Mouse (Mus musculus) right cerebral cortex, postnatal 36 days (tissue): ENCODE data around the gene Grk6.

Experiments
- DNase-seq, 2 experiments: peaks; one replicate each; pipeline ENCODE4 v3.0.0; 2022; ENCODE audit warnings: low spot score in 2 of 2, mixed read lengths in 1 of 2

The Grk6 gene

DNA sequence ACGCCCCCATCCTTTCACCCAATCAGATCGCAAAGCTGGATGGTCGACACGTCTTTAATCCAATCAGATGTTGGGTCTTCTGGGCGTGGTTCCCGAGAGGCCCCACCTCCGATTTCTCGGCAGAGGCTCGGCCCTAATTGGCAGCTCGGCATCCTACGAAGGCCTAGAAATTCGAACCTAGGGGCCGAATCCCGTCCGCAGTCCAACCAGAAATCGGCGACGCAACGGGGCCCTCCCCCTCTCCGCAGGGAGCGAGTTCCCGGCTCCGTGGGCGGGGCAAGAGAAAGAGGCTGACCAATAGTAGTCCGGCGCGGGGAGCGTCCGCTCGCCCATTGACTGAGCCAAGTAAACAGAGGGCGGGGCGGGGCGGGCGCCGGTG lies at the start of gene Grk6:
TSS of gene Grk6 (plus strand) at position 136 of the 379 bp plus-strand sequence.
- DNase-seq = peak; percentile 99 to 100

GRCm38 (mm10) chr13:55398088-55398487 lies 46.8 kb upstream of the Grk6 start, which contains the start of gene Slc34a1:
TSS of gene Slc34a1 (plus strand) at chr13:55398187.
- no peak for DNase-seq

DNA sequence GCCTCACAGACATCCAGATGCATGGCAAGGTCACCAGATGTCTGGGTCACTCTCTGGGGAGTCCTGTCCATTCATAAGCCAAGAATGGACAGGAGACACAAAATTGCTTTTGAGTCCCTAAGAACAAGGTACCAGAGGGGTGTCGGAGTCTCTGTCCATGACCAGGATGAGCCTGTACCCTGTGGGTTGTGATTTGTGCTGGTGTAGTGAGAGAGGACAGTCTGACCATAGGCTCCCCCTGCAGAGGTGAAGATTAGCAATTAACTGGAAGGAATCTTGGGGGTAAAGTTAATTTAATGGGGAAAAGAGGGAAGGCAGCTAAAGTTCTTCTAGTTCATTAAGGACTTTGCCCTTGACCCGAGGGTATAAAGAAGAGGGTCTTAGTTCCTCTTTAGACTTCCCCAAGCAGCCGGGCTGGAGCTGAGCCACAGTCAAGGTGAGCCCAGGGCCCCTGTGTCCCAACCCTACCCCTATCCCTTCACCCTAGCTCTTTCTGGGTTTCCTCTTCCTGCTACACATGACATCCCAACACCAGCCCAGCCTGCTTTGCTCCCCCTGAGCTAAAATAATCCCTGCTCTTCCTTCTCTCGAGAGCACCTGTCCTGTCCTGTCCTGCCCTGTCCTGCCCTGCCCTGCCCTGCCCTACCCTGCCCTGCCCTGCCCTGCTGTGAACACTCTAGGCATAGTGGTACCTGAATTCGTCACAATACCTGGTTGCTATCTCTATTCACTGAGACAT lies 45.4 kb upstream of the Grk6 start:
- no peak for DNase-seq

DNA sequence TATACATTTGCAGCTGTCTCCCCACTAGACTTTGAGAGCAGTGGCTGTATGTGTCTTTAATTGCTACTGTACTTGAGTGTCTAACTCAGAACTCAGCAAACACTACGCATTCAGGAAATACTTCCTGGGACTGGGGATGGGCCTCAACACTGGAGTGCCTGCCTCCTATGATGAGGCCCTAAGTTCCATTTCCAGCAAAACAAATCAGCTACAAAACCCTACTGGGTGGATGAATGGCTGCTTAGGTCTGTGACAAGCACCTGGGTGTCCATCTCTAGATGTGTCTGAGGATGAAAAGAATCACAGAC lies 44.9 kb upstream of the Grk6 start:
- DNase-seq = no peak

DNA sequence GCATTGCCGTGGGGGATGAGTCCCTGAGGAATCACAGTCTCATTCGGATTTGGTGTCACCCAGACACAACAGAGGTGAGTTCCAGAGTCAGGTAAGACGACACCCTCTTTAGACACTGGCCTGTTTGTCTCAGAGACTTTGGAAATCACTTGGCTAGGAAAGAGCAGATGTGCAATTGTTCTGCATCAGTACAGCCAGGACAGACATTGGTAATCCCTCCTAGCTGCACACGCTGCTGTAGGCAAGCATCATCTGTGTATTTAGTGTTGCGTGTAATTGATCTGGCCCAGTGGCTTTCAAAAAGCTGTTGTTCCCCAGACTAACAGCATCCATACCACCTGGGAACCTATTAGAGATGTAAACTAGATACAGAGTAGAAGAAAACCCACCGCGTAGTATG lies 41.6 kb upstream of the Grk6 start:
- DNase-seq = no peak

DNA sequence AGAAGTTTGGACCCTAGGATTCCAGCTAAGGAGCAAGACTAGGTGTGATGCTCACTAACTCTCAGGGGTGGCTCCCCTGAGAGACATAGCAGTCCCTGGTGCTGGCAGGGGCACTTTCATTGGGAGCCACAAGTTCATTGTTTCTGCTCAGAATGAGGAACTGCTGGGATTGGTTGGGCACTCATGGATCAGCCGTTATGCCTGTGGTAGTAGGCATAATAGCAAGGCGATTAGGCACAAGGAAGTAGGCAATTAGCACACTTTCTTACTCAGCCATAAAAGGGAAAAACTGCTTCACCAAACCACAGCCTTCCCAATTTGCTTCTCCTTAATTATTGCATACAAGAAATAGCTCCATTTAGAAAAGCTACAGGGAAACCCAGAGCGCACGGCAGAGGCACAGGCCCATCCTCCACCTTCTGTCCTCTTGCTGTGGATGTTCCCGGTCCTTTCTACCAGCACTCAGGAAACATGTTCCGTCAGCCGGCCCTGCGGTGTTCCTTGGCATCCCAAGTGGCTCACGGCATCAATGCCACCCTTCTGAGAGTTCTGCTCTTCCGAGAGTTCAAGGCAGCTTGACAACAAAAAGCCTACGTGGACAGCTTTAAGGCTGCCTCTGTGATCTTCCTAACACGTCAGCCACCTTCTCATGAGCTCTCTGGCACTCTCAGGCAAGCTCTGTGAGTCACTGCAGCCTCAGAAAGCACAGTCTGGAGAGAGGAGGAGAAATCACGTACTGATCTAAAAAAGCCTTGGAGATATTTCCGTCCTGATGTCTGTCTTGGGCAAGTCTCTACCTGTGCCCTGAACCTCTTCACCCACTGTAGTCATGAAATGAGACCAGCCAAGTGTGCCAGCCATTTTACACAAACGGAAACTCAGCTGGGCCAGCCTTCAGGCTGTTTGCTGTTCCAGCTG lies 40.7 kb upstream of the Grk6 start:
- peak; percentile 47 to 73 for DNase-seq

- DNase-seq = peak in 1 of 2 experiments; percentile 50
Observed at GRCm38 (mm10) chr13:55404853-55405782, 39.8 kb upstream of the Grk6 start.

DNA sequence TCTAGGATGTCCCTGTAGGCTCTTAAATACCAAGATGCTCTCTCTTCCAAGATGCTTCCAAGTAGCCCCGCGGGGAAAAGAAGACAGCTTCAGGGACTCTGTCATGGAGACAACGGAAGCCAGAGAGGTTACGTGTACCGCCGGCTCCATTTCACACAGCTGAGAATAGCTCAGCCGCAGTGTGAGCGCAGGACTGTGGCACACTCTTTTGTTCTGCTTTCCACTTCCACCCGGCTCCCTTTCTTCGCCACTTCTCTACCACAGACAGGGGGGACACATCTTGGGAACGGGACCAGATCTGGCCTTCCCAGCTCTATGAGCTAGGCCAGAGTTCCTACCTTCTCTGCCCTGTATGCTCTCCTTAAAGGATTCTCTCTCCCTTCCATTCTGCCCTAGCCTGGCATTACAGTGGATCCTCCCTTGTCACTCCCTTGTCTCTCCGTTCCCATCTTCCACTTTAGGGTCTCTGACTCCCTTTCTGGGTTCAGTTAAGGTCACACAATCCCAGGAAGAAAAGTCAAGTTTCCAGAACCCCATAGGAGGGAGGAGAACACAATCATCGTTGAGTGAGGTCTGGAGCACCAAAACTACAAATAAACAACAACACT lies 39.0 kb upstream of the Grk6 start:
- DNase-seq = no peak

DNA sequence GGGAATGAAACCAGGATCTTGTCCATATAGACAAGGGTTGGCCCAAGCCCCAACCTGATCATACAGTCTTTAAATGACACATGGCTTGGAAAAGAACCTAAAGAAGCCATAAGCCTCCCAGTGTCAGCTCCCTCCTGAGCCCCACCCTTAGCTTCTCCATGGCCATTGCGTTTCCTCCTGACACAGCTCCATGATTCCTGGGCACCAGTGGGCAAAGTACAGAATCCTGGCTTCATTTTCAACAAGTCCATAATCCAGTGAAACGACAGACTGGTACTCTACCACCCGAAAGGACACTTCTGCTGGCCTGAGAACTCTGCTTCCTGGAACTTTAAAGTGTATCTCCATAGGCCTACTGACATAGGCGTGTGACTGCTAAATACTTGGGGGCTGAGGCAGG lies 37.5 kb upstream of the Grk6 start:
- DNase-seq = no peak

DNA sequence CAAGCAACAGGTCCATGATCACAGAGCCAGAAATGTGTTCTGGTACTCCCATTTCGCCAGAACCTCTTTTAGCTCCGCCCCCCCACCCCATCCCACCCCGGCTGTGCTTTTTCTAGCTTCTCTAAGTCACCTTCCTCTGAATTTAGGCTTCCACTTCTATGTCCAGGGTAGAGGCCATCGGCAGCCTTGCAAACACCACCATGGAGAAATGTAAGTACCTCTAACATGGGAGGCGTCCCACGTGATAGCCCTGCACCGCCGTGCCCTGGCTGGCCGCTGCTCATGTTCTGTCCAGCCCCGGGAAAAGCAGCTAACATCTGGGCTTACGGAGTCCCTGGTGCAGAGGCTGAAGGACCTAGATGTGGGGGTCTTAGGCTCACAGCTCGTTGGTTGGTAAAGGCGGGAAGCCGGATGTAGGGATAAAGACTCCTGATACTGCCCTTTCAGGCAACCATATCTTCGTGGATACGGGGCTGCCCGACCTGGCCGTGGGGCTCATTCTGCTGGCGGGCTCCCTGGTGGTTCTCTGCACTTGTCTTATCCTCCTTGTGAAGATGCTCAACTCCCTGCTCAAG lies 36.2 kb upstream of the Grk6 start:
- DNase-seq = no peak

GRCm38 (mm10) chr13:55411826-55412225 lies 33.0 kb upstream of the Grk6 start:
- DNase-seq = no peak

DNA sequence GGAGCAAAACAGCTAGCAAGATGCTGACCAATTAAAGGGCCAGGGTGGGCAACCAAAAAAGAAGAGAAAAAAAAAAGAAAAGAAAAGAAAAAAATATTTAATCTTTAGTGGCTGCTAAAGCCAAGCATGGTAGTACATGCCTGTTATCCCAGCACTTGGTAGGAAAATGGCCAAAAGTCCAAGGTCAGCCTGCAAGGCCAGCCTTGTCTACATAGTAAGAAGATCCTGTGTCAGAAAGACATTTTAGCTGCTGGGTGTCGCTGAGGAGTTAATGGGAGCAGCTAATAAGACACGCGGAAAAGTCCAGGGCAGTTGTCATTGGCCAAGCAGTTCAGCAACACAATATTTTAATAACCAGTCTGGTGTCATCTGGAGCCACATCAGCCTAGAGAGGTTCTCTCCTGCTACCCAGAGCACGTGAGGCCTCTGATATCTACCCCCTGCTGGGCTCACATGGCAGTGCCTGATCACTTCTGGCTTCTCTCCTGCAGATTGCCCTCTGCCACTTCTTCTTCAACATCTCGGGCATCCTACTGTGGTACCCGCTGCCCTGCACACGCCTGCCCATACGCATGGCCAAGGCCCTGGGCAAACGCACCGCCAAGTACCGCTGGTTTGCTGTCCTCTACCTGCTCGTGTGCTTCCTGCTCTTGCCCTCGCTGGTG lies 32.1 kb upstream of the Grk6 start:
- DNase-seq = no peak

- DNase-seq = no peak
Observed at GRCm38 (mm10) chr13:55413333-55413732, 31.5 kb upstream of the Grk6 start.

DNA sequence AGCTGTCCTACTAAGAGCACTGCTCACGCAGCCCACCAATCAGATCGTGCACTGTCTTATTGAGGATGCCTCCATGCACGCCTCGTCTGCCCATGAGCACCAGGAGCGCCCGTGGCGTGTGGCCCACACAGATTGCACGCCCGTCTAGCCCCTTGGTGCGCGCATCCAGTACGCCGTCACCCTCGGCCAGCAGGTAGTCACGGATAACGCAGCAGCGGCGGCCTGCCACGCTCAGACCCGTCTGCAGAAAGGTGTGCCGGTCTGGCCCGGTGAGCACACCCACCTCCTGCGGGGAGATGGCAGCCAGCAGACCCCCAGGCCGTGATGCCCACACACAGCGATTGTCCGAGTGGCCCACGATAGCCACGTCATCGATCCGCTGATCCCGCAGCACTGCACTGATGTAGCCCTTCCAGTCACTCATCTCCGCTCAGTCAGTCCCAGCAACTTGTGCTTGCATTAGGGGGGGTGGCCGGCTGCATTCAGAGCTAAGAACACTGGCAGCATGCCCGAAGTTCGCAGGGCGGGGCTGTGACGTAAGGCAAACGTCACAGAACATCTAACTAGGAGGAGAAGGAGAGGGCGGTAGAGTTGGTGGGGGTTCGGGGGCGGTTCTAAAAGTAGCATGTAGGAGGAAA lies 30.0 kb upstream of the Grk6 start, which contains the start of gene Pfn3:
TSS of gene Pfn3 (minus strand) at position 490 of the 638 bp plus-strand sequence.
- peak; percentile 76 to 83 for DNase-seq

GRCm38 (mm10) chr13:55418004-55418403 lies 26.9 kb upstream of the Grk6 start:
- DNase-seq = peak; percentile 59 to 72

GRCm38 (mm10) chr13:55419142-55419541 lies 25.7 kb upstream of the Grk6 start:
- DNase-seq = no peak

- DNase-seq = no peak
Observed at GRCm38 (mm10) chr13:55420018-55420932, 24.6 kb upstream of the Grk6 start.

DNA sequence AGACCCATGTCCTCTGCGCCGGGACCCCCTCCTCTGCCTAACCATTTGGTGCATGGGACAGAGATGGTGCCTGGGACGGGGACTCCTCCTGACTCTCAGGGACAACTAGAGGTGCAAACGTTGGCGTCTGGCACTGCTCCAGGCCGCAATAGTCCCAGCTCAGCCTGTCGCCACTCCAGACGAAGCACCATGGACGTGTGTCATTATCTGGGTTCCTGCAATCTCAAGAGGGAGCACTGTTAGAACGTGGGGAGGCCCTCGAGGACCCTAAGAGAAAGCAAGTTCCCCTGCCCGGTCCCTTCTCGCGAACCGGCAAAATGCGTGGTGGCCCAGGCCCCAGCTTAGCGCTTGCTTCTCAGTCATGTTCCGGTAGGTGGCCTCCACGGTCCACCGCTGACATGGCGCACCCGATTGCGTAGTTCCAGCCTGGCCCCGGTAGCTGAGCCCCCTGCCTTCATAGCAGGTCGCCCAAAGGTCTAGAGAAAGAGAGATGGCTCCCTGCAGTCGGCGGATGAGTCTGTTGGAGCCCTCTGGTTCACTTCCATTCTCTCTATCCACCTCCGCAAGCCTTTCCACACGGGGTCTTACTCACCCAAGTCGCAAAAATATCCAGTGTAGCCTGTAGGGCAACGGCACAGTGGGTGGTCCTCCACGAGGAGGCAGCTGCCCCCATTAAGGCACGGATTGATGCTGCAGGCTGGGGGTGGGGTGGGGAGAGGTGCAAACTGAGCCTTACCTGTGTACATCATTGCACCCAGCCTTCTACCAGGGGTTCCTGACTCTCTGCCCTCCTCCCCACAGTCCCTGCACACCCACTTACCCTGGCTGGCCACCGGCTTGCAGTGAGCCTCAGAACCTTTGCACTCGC lies 23.7 kb upstream of the Grk6 start:
- peak in 1 of 2 experiments; percentile 43 for DNase-seq
